Mouse (Mus musculus): Measurements from ENCODE around the gene Armc7. TPM values are rescaled to one million over a fixed set of nuclear protein-coding genes. Genes with fewer than 3 reads are reported as not detected.
"Not testable (repeated sequence)": the region's sequence is repeated elsewhere in the genome, so short reads cannot be mapped to it uniquely, and the experiment has no call there.

Armc7 gene
- polyA plus RNA-seq, 1 experiment from 2014 or later: 7.7 TPM

- Histone ChIP-seq H3K27ac (replicated peaks; ENCODE audit: low read depth, low read length) (no peak overlapping the region), H3K27me3 (ENCODE audit: control insufficient read depth, insufficient read depth, low read length) (no peaks in the 10 kb centered on the region), H3K9ac (ENCODE audit: low read length) (no peak overlapping the region), H3K4me2 (ENCODE audit: low read depth, severe bottlenecking) (no peak overlapping the region), H3K4me1 (ENCODE audit: control insufficient read depth, insufficient read depth, low read length) (peaks cover 6% of the 10 kb centered on the region), H3K9me3 (ENCODE audit: control insufficient read depth, low read length) (no peaks in the 10 kb centered on the region), H3K36me3 (ENCODE audit: control insufficient read depth, insufficient read depth, low read length) (no peaks in the 10 kb centered on the region), H3K4me3 (ENCODE audit: low read depth, low read length) (no peak overlapping the region)
- ATAC-seq (ENCODE audit: insufficient number of reproducible peaks, low FRiP score, low TSS enrichment, low read depth) (no peak), DNase-seq (ENCODE audit: low spot score) (no peak)
- 88% methylated on average over 19 of the region's 19 CpGs for WGBS
Observed at GRCm38 (mm10) chr11:115488551-115489104, 13.2 kb downstream of the Armc7 start.

- Histone ChIP-seq H3K27me3 (ENCODE audit: control insufficient read depth, insufficient read depth, low read length) (no peaks in the 10 kb centered on the region), H3K4me3 (ENCODE audit: low read depth, low read length) (peak overlapping the region; percentile 65), H3K4me1 (ENCODE audit: control insufficient read depth, insufficient read depth, low read length) (peaks cover 6% of the 10 kb centered on the region), H3K4me2 (ENCODE audit: low read depth, severe bottlenecking) (peak overlapping the region; percentile 78), H3K9me3 (ENCODE audit: control insufficient read depth, low read length) (no peaks in the 10 kb centered on the region), H3K36me3 (ENCODE audit: control insufficient read depth, insufficient read depth, low read length) (no peaks in the 10 kb centered on the region), H3K27ac (replicated peaks; ENCODE audit: low read depth, low read length) (no peak overlapping the region), H3K9ac (ENCODE audit: low read length) (peak overlapping the region; percentile 77)
- DNase-seq (ENCODE audit: low spot score): peak; percentile 35
- ATAC-seq (ENCODE audit: insufficient number of reproducible peaks, low FRiP score, low TSS enrichment, low read depth): peak; percentile 65
- 25% methylated on average over 25 of the region's 25 CpGs for WGBS
Observed at GRCm38 (mm10) chr11:115490441-115491355, 15.2 kb downstream of the Armc7 start.

GRCm38 (mm10) chr11:115491356-115492083, 16.1 kb downstream of the Armc7 start, which contains the start of gene Nt5c:
Nt5c (minus strand) TSS chr11:115491862.
- H3K9me3 ChIP-seq (ENCODE audit: control insufficient read depth, low read length): no peaks in the 10 kb centered on the region
- no peaks in the 10 kb centered on the region for H3K27me3 ChIP-seq (ENCODE audit: control insufficient read depth, insufficient read depth, low read length)
- H3K36me3 ChIP-seq (ENCODE audit: control insufficient read depth, insufficient read depth, low read length): no peaks in the 10 kb centered on the region
- peak; percentile 84 for DNase-seq (ENCODE audit: low spot score)
- WGBS: under 1% methylated on average over 43 of the region's 43 CpGs
- H3K4me2 ChIP-seq (ENCODE audit: low read depth, severe bottlenecking): peak within 1 kb of the TSS; percentile 78
- ATAC-seq (ENCODE audit: insufficient number of reproducible peaks, low FRiP score, low TSS enrichment, low read depth): peak; percentile 65
- H3K4me1 ChIP-seq (ENCODE audit: control insufficient read depth, insufficient read depth, low read length): peaks cover 6% of the 10 kb centered on the region
- peak within 1 kb of the TSS; percentile 65 for H3K4me3 ChIP-seq (ENCODE audit: low read depth, low read length)
- peak within 1 kb of the TSS; percentile 77 for H3K9ac ChIP-seq (ENCODE audit: low read length)
- H3K27ac ChIP-seq (replicated peaks; ENCODE audit: low read depth, low read length): 0 out of 2 replicates have a peak within 1 kb of the TSS, but pooled peaks have one; percentile 42

- Histone ChIP-seq H3K9me3 (ENCODE audit: control insufficient read depth, low read length) (no peaks in the 10 kb centered on the region), H3K4me3 (ENCODE audit: low read depth, low read length) (peak overlapping the region; percentile 65; the same call in 1 of the 2 replicates), H3K4me1 (ENCODE audit: control insufficient read depth, insufficient read depth, low read length) (peaks cover 6% of the 10 kb centered on the region), H3K4me2 (ENCODE audit: low read depth, severe bottlenecking) (peak overlapping the region; percentile 78), H3K27me3 (ENCODE audit: control insufficient read depth, insufficient read depth, low read length) (no peaks in the 10 kb centered on the region), H3K36me3 (ENCODE audit: control insufficient read depth, insufficient read depth, low read length) (peaks cover 4% of the 10 kb centered on the region; the same call in 1 of the 2 replicates), H3K27ac (replicated peaks; ENCODE audit: low read depth, low read length) (no peak overlapping the region), H3K9ac (ENCODE audit: low read length) (peak overlapping the region; percentile 77)
- no peak for ATAC-seq (ENCODE audit: insufficient number of reproducible peaks, low FRiP score, low TSS enrichment, low read depth)
- 47% methylated on average over 6 of the region's 6 CpGs for WGBS
- no peak for DNase-seq (ENCODE audit: low spot score)
Observed at GRCm38 (mm10) chr11:115492387-115492786, 16.9 kb downstream of the Armc7 start.

- H3K27me3 ChIP-seq (ENCODE audit: control insufficient read depth, insufficient read depth, low read length); ATAC-seq (ENCODE audit: insufficient number of reproducible peaks, low FRiP score, low TSS enrichment, low read depth); H3K4me2 ChIP-seq (ENCODE audit: low read depth, severe bottlenecking); H3K27ac ChIP-seq (replicated peaks; ENCODE audit: low read depth, low read length); H3K4me3 ChIP-seq (ENCODE audit: low read depth, low read length); H3K9me3 ChIP-seq (ENCODE audit: control insufficient read depth, low read length); H3K9ac ChIP-seq (ENCODE audit: low read length); DNase-seq (ENCODE audit: low spot score); H3K4me1 ChIP-seq (ENCODE audit: control insufficient read depth, insufficient read depth, low read length): not testable (repeated sequence)
- WGBS: 89% methylated on average over 9 of the region's 9 CpGs
- peaks cover 25% of the 10 kb centered on the region for H3K36me3 ChIP-seq (ENCODE audit: control insufficient read depth, insufficient read depth, low read length)
Observed at GRCm38 (mm10) chr11:115496559-115496958, 21.1 kb downstream of the Armc7 start.

GRCm38 (mm10) chr11:115502636-115503035, 27.2 kb downstream of the Armc7 start:
- H3K4me3 ChIP-seq (ENCODE audit: low read depth, low read length): no peak overlapping the region
- no peak for ATAC-seq (ENCODE audit: insufficient number of reproducible peaks, low FRiP score, low TSS enrichment, low read depth)
- no peak for DNase-seq (ENCODE audit: low spot score)
- H3K9ac ChIP-seq (ENCODE audit: low read length): no peak overlapping the region
- H3K27ac ChIP-seq (replicated peaks; ENCODE audit: low read depth, low read length): no peak overlapping the region
- 88% methylated on average over 6 of the region's 6 CpGs for WGBS
- no peaks in the 10 kb centered on the region for H3K27me3 ChIP-seq (ENCODE audit: control insufficient read depth, insufficient read depth, low read length)
- H3K4me1 ChIP-seq (ENCODE audit: control insufficient read depth, insufficient read depth, low read length): no peaks in the 10 kb centered on the region
- H3K9me3 ChIP-seq (ENCODE audit: control insufficient read depth, low read length): no peaks in the 10 kb centered on the region
- peaks cover 26% of the 10 kb centered on the region for H3K36me3 ChIP-seq (ENCODE audit: control insufficient read depth, insufficient read depth, low read length)
- H3K4me2 ChIP-seq (ENCODE audit: low read depth, severe bottlenecking): no peak overlapping the region

GRCm38 (mm10) chr11:115506586-115506985, 31.1 kb downstream of the Armc7 start:
- WGBS: 88% methylated on average over 3 of the region's 3 CpGs
- Histone ChIP-seq H3K27me3 (ENCODE audit: control insufficient read depth, insufficient read depth, low read length) (no peaks in the 10 kb centered on the region), H3K27ac (replicated peaks; ENCODE audit: low read depth, low read length) (no peak overlapping the region), H3K4me3 (ENCODE audit: low read depth, low read length) (no peak overlapping the region), H3K9me3 (ENCODE audit: control insufficient read depth, low read length) (no peaks in the 10 kb centered on the region), H3K4me2 (ENCODE audit: low read depth, severe bottlenecking) (no peak overlapping the region), H3K9ac (ENCODE audit: low read length) (no peak overlapping the region), H3K4me1 (ENCODE audit: control insufficient read depth, insufficient read depth, low read length) (peaks cover 18% of the 10 kb centered on the region), H3K36me3 (ENCODE audit: control insufficient read depth, insufficient read depth, low read length) (peaks cover 8% of the 10 kb centered on the region)
- no peak for DNase-seq (ENCODE audit: low spot score)
- no peak for ATAC-seq (ENCODE audit: insufficient number of reproducible peaks, low FRiP score, low TSS enrichment, low read depth)

GRCm38 (mm10) chr11:115508061-115508460, 32.6 kb downstream of the Armc7 start:
- Histone ChIP-seq H3K27me3 (ENCODE audit: control insufficient read depth, insufficient read depth, low read length) (no peaks in the 10 kb centered on the region), H3K4me2 (ENCODE audit: low read depth, severe bottlenecking) (no peak overlapping the region), H3K36me3 (ENCODE audit: control insufficient read depth, insufficient read depth, low read length) (peaks cover under 1% of the 10 kb centered on the region; the same call in 1 of the 2 replicates), H3K9me3 (ENCODE audit: control insufficient read depth, low read length) (no peaks in the 10 kb centered on the region), H3K4me3 (ENCODE audit: low read depth, low read length) (no peak overlapping the region), H3K9ac (ENCODE audit: low read length) (no peak overlapping the region), H3K27ac (replicated peaks; ENCODE audit: low read depth, low read length) (no peak overlapping the region), H3K4me1 (ENCODE audit: control insufficient read depth, insufficient read depth, low read length) (peaks cover 31% of the 10 kb centered on the region)
- WGBS: 87% methylated on average over 2 of the region's 2 CpGs
- ATAC-seq (ENCODE audit: insufficient number of reproducible peaks, low FRiP score, low TSS enrichment, low read depth) (no peak), DNase-seq (ENCODE audit: low spot score) (no peak)
